Mouse (Mus musculus) kidney, embryonic 14.5 days (tissue): ENCODE measurements around the gene Ptprm. TPM values are rescaled to one million over a fixed set of nuclear protein-coding genes. Genes with fewer than 3 reads are reported as not detected.

Experiments used
- ATAC-seq: fragments of 200-750 bp; cut with Nextera tagmentation; 2 replicates; pipeline ENCODE4 v1.8.0; 2017; ENCODE audit warnings: moderate number of reproducible peaks, mild to moderate bottlenecking, moderate TSS enrichment, moderate library complexity; ENCODE audit not compliant: low FRiP score, low TSS enrichment
- H3K27ac ChIP-seq: fragments of 300-500 bp; sonication (generic); 2 replicates; pipeline ENCODE4 v1.5.1; 2014; ENCODE audit warnings: low read depth, mild to moderate bottlenecking, low read length, moderate library complexity, mixed read lengths
- H3K27me3 ChIP-seq: fragments of 300-500 bp; sonication (generic); 2 replicates; pipeline ENCODE4 v1.6.1; 2014; ENCODE audit warnings: mild to moderate bottlenecking, low read length; ENCODE audit not compliant: control insufficient read depth, insufficient read depth
- H3K36me3 ChIP-seq: fragments of 300-500 bp; sonication (generic); 2 replicates; pipeline ENCODE4 v1.6.1; 2014; ENCODE audit warnings: low read length, mixed read lengths; ENCODE audit not compliant: control insufficient read depth, insufficient read depth
- H3K4me1 ChIP-seq: fragments of 300-500 bp; sonication (generic); 2 replicates; pipeline ENCODE4 v1.6.1; 2014; ENCODE audit warnings: low read length, mixed read lengths; ENCODE audit not compliant: control insufficient read depth, insufficient read depth
- H3K4me2 ChIP-seq: fragments of 300-500 bp; sonication (generic); replicated peaks from 2 replicates; pipeline ENCODE4 v1.6.1; 2014; ENCODE audit warnings: low read depth, mild to moderate bottlenecking, low read length
- H3K4me3 ChIP-seq: fragments of 300-500 bp; sonication (generic); 2 replicates; pipeline ENCODE4 v1.5.1; 2014; ENCODE audit warnings: mild to moderate bottlenecking, low read length
- H3K9ac ChIP-seq: fragments of 300-500 bp; sonication (generic); 2 replicates; pipeline ENCODE4 v1.6.1; 2014; ENCODE audit warnings: low read depth, mild to moderate bottlenecking, low read length, moderate library complexity
- H3K9me3 ChIP-seq: fragments of 300-500 bp; sonication (generic); 2 replicates; pipeline ENCODE4 v1.6.1; 2016; ENCODE audit warnings: low read length; ENCODE audit not compliant: control insufficient read depth
- WGBS: fragments of 180-500 bp; shearing (Covaris S2); extraction: QIAGEN DNeasy Blood & Tissue Kit; methylation state at CpG from one replicate; pipeline ENCODE4 v1.1.7; 2014; 5-methylcytosine and 5-hydroxymethylcytosine counted together
- polyA plus RNA-seq: library from polyadenylated mRNA; unstranded; fragments of >200 nt; fragmentation: Nextera tagmentation; extraction: Ambion mirVana; gene quantifications from 2 replicates; pipeline ENCODE4 v1.2.1, GENCODE M21; 2014

Ptprm gene
- polyA plus RNA-seq, 1 experiment from 2014 or later = 22.6 TPM

DNA sequence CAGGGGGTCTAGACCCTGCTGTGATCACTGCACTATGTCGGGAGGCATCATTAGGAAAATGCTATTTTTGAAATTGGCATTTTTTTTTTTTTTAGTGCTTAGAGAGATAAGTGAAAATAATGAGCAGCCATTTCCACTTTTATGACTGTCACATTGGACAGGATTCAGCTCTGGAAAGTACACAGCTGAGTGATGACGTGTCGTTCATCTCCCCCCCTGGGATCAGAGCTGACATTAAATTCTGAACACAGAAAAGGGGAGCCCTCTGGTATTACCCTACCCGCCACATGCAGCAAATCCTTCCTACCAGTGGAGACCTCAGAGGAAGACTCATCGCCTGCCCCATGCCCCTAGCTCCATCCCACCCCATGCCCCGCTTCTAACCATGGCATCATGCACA lies 540.5 kb downstream of the Ptprm start:
- H3K27me3 ChIP-seq = no peaks in the 10 kb centered on the region
- no peak overlapping the region for H3K4me2 ChIP-seq
- WGBS = 86% methylated on average over 6 of the region's 6 CpGs
- no peak overlapping the region for H3K4me3 ChIP-seq
- ATAC-seq = no peak
- H3K36me3 ChIP-seq = no peaks in the 10 kb centered on the region
- no peak overlapping the region for H3K9ac ChIP-seq
- H3K9me3 ChIP-seq = no peaks in the 10 kb centered on the region
- no peak overlapping the region for H3K27ac ChIP-seq
- H3K4me1 ChIP-seq = no peaks in the 10 kb centered on the region

GRCm38 (mm10) chr17:66813346-66813745 lies 540.9 kb downstream of the Ptprm start:
- WGBS = 79% methylated on average over 10 of the region's 10 CpGs
- no peak overlapping the region for H3K4me2 ChIP-seq
- no peak overlapping the region for H3K9ac ChIP-seq
- no peak for ATAC-seq
- no peaks in the 10 kb centered on the region for H3K27me3 ChIP-seq
- no peak overlapping the region for H3K4me3 ChIP-seq
- H3K27ac ChIP-seq = no peak overlapping the region
- no peaks in the 10 kb centered on the region for H3K4me1 ChIP-seq
- no peaks in the 10 kb centered on the region for H3K36me3 ChIP-seq
- no peaks in the 10 kb centered on the region for H3K9me3 ChIP-seq

DNA sequence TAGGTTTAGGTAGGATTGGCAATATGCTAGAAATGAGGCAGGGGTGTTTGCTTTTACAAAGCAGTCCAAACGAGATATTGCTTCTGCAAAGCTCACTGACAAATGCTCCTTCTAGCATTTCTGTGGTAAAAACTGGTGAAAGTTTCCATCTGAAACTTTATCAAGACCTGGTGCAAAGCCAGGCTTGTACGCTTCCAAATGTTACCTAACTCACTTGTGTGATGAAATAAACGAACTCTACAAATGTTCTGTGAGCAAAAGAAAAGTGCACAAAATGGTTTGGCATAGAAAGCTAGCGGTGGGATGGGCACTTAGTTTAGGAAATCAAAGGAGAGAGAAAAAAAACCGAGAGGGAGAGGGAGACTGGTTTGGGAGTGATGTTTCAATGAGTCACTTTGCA lies 544.5 kb downstream of the Ptprm start:
- no peak overlapping the region for H3K4me2 ChIP-seq
- no peaks in the 10 kb centered on the region for H3K27me3 ChIP-seq
- H3K9ac ChIP-seq = no peak overlapping the region
- no peak overlapping the region for H3K4me3 ChIP-seq
- no peaks in the 10 kb centered on the region for H3K36me3 ChIP-seq
- WGBS = 84% methylated on average over 5 of the region's 5 CpGs
- no peak overlapping the region for H3K27ac ChIP-seq
- H3K9me3 ChIP-seq = no peaks in the 10 kb centered on the region
- no peak for ATAC-seq
- H3K4me1 ChIP-seq = no peaks in the 10 kb centered on the region

GRCm38 (mm10) chr17:66808186-66808585 lies 546.1 kb downstream of the Ptprm start:
- no peaks in the 10 kb centered on the region for H3K4me1 ChIP-seq
- ATAC-seq = no peak
- no peaks in the 10 kb centered on the region for H3K9me3 ChIP-seq
- H3K4me2 ChIP-seq = no peak overlapping the region
- 70% methylated on average over 8 of the region's 8 CpGs for WGBS
- no peak overlapping the region for H3K27ac ChIP-seq
- no peak overlapping the region for H3K4me3 ChIP-seq
- no peak overlapping the region for H3K9ac ChIP-seq
- H3K36me3 ChIP-seq = no peaks in the 10 kb centered on the region
- no peaks in the 10 kb centered on the region for H3K27me3 ChIP-seq

- Histone ChIP-seq H3K4me1 (no peaks in the 10 kb centered on the region), H3K9me3 (no peaks in the 10 kb centered on the region), H3K27ac (no peak overlapping the region), H3K9ac (no peak overlapping the region), H3K36me3 (no peaks in the 10 kb centered on the region), H3K4me3 (no peak overlapping the region), H3K27me3 (no peaks in the 10 kb centered on the region), H3K4me2 (no peak overlapping the region)
- ATAC-seq = no peak
- WGBS = 33% methylated on average over 10 of the region's 10 CpGs
Measured at GRCm38 (mm10) chr17:66801831-66802687, 552.2 kb downstream of the Ptprm start.

DNA sequence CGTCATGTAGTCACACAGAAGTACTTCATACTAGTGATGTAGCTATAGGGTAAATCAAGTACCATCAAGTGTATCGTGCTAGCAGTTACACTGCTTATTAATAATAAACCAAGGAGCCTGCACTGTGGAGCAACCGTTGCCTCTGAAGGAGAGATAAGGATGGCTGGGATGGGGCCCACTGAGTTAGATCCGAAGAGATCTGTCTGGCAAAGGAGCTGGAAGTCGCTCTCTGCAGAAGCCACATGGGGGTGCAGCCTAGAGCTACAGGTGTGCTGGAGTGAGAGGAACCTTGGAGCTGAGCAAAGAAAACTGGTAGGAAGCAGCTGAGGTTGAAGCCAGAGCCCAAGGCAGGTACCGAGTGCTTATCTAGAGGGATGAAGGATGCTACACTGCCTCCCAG lies 554.0 kb downstream of the Ptprm start:
- H3K9me3 ChIP-seq = no peaks in the 10 kb centered on the region
- no peaks in the 10 kb centered on the region for H3K36me3 ChIP-seq
- ATAC-seq = no peak
- no peak overlapping the region for H3K4me2 ChIP-seq
- H3K27me3 ChIP-seq = no peaks in the 10 kb centered on the region
- no peak overlapping the region for H3K4me3 ChIP-seq
- no peaks in the 10 kb centered on the region for H3K4me1 ChIP-seq
- no peak overlapping the region for H3K27ac ChIP-seq
- no peak overlapping the region for H3K9ac ChIP-seq
- WGBS = 89% methylated on average over 6 of the region's 6 CpGs

DNA sequence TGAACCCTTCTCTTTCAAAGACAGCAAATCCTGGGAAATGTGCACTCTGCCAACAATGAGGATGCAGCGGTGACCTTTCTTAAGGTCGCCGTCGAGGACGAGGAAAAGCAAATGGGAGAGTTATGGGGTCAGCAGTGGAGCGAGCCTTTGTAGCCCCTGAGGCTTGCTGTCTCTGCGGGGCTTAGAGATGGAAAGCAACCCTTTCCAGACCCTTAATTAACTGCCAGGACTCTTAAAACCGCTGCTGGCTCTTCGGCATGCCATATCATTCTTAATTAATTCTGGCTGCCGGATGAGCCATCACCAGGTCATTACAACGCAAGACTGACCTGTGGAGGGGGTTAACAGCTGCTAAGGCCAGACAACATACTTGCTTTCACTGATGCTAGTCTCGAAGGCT lies 568.1 kb downstream of the Ptprm start:
- Histone ChIP-seq H3K36me3 (no peaks in the 10 kb centered on the region), H3K9me3 (no peaks in the 10 kb centered on the region), H3K4me1 (0 out of 2 replicates have a peak, but pooled peaks cover 5% of the 10 kb centered on the region), H3K27ac (no peak overlapping the region), H3K27me3 (no peaks in the 10 kb centered on the region), H3K4me2 (no peak overlapping the region), H3K4me3 (no peak overlapping the region), H3K9ac (no peak overlapping the region)
- WGBS = 17% methylated on average over 12 of the region's 12 CpGs
- ATAC-seq = no peak

- Histone ChIP-seq H3K4me2 (no peak overlapping the region), H3K4me1 (0 out of 2 replicates have a peak, but pooled peaks cover 5% of the 10 kb centered on the region), H3K27me3 (no peaks in the 10 kb centered on the region), H3K4me3 (no peak overlapping the region), H3K27ac (no peak overlapping the region), H3K36me3 (no peaks in the 10 kb centered on the region), H3K9ac (no peak overlapping the region), H3K9me3 (no peaks in the 10 kb centered on the region)
- WGBS = 69% methylated on average over 11 of the region's 11 CpGs
- ATAC-seq = no peak
Measured at GRCm38 (mm10) chr17:66785586-66785985, 568.7 kb downstream of the Ptprm start.

GRCm38 (mm10) chr17:66783601-66784000 lies 570.7 kb downstream of the Ptprm start:
- Histone ChIP-seq H3K9ac (no peak overlapping the region), H3K4me3 (no peak overlapping the region), H3K27ac (no peak overlapping the region), H3K4me2 (no peak overlapping the region), H3K36me3 (no peaks in the 10 kb centered on the region), H3K9me3 (no peaks in the 10 kb centered on the region), H3K27me3 (no peaks in the 10 kb centered on the region), H3K4me1 (0 out of 2 replicates have a peak, but pooled peaks cover 5% of the 10 kb centered on the region)
- WGBS = 93% methylated on average over 4 of the region's 4 CpGs
- no peak for ATAC-seq
